Mouse (Mus musculus) heart, embryonic 11.5 days (tissue): ENCODE results near the gene Phactr3. TPM values are rescaled to one million over a fixed set of nuclear protein-coding genes. Genes with fewer than 3 reads are reported as not detected.

ENCODE experiments used
- ATAC-seq: fragments of 200-750 bp; cut with Nextera tagmentation; replicated peaks from 2 replicates; pipeline ENCODE4 v1.8.0; 2017; ENCODE audit warnings: moderate library complexity; ENCODE audit not compliant: insufficient number of reproducible peaks, low FRiP score, low TSS enrichment
- H3K27ac ChIP-seq: fragments of 300-500 bp; sonication (generic); 2 replicates; pipeline ENCODE4 v1.5.1; 2014; ENCODE audit warnings: mild to moderate bottlenecking, low read depth, low read length
- H3K27me3 ChIP-seq: fragments of 300-500 bp; sonication (generic); 2 replicates; pipeline ENCODE4 v1.6.1; 2014; ENCODE audit warnings: mild to moderate bottlenecking, low read length, mixed read lengths; ENCODE audit not compliant: control insufficient read depth, insufficient read depth
- H3K36me3 ChIP-seq: fragments of 300-500 bp; sonication (generic); 2 replicates; pipeline ENCODE4 v1.6.1; 2014; ENCODE audit warnings: mild to moderate bottlenecking, low read length, moderate library complexity, mixed read lengths; ENCODE audit not compliant: control insufficient read depth, insufficient read depth
- H3K4me1 ChIP-seq: fragments of 300-500 bp; sonication (generic); 2 replicates; pipeline ENCODE4 v1.6.1; 2014; ENCODE audit warnings: low read length; ENCODE audit not compliant: control insufficient read depth, insufficient read depth
- H3K4me2 ChIP-seq: fragments of 300-500 bp; sonication (generic); 2 replicates; pipeline ENCODE4 v1.6.1; 2014; ENCODE audit warnings: mild to moderate bottlenecking, moderate library complexity
- H3K4me3 ChIP-seq: fragments of 300-500 bp; sonication (generic); 2 replicates; pipeline ENCODE4 v1.5.1; 2014; ENCODE audit warnings: low read depth, low read length
- H3K9ac ChIP-seq: fragments of 300-500 bp; sonication (generic); 2 replicates; pipeline ENCODE4 v1.6.1; 2014; ENCODE audit warnings: mild to moderate bottlenecking, low read depth, low read length, moderate library complexity
- H3K9me3 ChIP-seq: fragments of 300-500 bp; sonication (generic); replicated peaks from 2 replicates; pipeline ENCODE4 v1.6.1; 2016; ENCODE audit warnings: low read length; ENCODE audit not compliant: control insufficient read depth
- WGBS: fragments of 180-500 bp; shearing (Covaris S2); extraction: QIAGEN DNeasy Blood & Tissue Kit; methylation state at CpG from one replicate; pipeline ENCODE4 v1.1.7; 2014; ENCODE audit not compliant: insufficient replicate concordance; 5-methylcytosine and 5-hydroxymethylcytosine counted together
- polyA plus RNA-seq: library from polyadenylated mRNA; unstranded; fragments of >200 nt; fragmentation: Nextera tagmentation; extraction: Ambion mirVana; gene quantifications from 2 replicates; pipeline ENCODE4 v1.2.1, GENCODE M21; 2014

The Phactr3 gene
- polyA plus RNA-seq, 1 experiment from 2014 or later = 11.7 TPM

DNA sequence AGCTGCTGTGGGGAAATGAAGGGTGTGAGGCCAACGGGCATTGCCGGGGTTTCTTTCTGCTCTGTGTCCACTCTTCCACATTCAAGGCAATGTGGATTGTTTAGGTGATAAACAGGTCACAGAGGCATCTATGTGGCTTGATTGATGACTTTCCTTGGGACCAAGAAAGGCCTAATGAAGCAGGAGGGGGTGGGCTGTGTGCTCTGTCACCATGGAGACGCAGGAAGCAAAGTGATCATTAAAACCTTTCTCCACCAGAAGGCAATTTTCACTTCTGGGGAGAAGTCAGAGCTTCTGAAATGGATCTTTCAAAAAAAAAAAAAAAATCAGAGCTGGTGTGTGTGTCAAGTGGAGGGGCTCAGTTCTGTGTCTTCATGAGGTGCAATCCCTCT, 24.2 kb downstream of the Phactr3 start:
- Histone ChIP-seq H3K9ac (no peak overlapping the region), H3K27me3 (peaks cover 68% of the 10 kb centered on the region)

GRCm38 (mm10) chr2:178143898-178144297, 25.1 kb downstream of the Phactr3 start:
- no peaks in the 10 kb centered on the region for H3K36me3 ChIP-seq
- H3K4me3 ChIP-seq = no peak overlapping the region
- no peak for ATAC-seq
- peaks cover 68% of the 10 kb centered on the region for H3K27me3 ChIP-seq
- no peak overlapping the region for H3K4me2 ChIP-seq
- H3K27ac ChIP-seq = no peak overlapping the region
- no peak overlapping the region for H3K9ac ChIP-seq
- H3K4me1 ChIP-seq = 0 out of 2 replicates have a peak, but pooled peaks cover 3% of the 10 kb centered on the region
- 67% methylated on average over 1 of the region's 1 CpGs for WGBS
- no peaks in the 10 kb centered on the region for H3K9me3 ChIP-seq

More for the DNA sequence above, 24.2 kb downstream of the Phactr3 start:
- H3K9me3 ChIP-seq = no peaks in the 10 kb centered on the region
- WGBS = 43% methylated on average over 3 of the region's 3 CpGs
- H3K4me3 ChIP-seq = no peak overlapping the region
- 0 out of 2 replicates have a peak, but pooled peaks cover 3% of the 10 kb centered on the region for H3K4me1 ChIP-seq
- no peak for ATAC-seq
- H3K36me3 ChIP-seq = no peaks in the 10 kb centered on the region
- no peak overlapping the region for H3K4me2 ChIP-seq
- H3K27ac ChIP-seq = no peak overlapping the region

- H3K9ac ChIP-seq = no peak overlapping the region
- H3K4me1 ChIP-seq = no peaks in the 10 kb centered on the region
- no peak overlapping the region for H3K4me2 ChIP-seq
- no peaks in the 10 kb centered on the region for H3K9me3 ChIP-seq
- H3K36me3 ChIP-seq = no peaks in the 10 kb centered on the region
- H3K27me3 ChIP-seq = peaks cover 32% of the 10 kb centered on the region
- H3K4me3 ChIP-seq = no peak overlapping the region
- ATAC-seq = no peak
- WGBS = 73% methylated on average over 1 of the region's 1 CpGs
- no peak overlapping the region for H3K27ac ChIP-seq
Measured at GRCm38 (mm10) chr2:178149312-178149711, 30.5 kb downstream of the Phactr3 start.

DNA sequence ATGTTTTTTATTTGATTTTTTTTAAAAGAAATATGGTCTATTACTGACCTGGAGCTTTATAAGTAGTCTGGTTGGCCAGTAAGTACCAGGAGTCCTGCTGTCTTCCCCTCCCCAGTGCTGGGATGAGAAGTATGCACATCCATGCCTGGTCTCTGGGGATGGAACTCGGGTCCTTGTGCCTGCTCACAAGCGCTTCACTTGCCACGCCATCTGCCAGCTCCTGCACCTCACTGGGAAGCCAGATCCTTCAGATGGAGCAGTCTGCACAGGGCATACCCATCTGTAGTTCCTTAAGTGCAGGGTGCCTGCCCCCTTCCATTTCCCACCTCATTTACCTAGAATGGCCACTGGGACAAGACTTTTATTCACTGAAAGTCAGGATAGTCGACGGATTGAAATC, 31.9 kb downstream of the Phactr3 start:
- Histone ChIP-seq H3K4me1 (peaks cover 5% of the 10 kb centered on the region), H3K27me3 (peaks cover 25% of the 10 kb centered on the region), H3K27ac (no peak overlapping the region), H3K4me3 (no peak overlapping the region), H3K36me3 (no peaks in the 10 kb centered on the region), H3K4me2 (no peak overlapping the region), H3K9me3 (no peaks in the 10 kb centered on the region), H3K9ac (no peak overlapping the region)
- WGBS = 73% methylated on average over 5 of the region's 5 CpGs
- no peak for ATAC-seq

DNA sequence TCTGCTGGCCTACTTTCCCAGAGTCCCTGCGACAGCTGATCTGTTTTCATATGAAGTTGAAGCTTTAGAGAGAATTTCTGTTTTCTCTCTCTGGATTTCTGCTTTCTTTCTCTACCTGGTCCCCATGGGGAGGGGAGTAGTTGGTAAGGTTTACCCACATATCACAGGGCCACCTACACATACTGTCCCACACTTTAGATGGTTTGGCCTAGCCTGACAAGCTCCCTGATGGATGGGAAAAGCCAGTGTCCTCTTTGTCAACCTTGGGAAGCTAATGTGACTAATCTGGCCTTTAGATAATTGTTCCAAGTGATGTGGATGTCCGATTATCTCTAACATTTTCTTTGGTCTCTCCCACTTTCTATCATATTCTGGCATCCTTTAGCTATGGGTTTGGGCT, 34.8 kb downstream of the Phactr3 start:
- no peak overlapping the region for H3K4me2 ChIP-seq
- H3K36me3 ChIP-seq = no peaks in the 10 kb centered on the region
- no peak overlapping the region for H3K27ac ChIP-seq
- no peak overlapping the region for H3K4me3 ChIP-seq
- no peaks in the 10 kb centered on the region for H3K9me3 ChIP-seq
- no peak for ATAC-seq
- H3K9ac ChIP-seq = no peak overlapping the region
- peaks cover 25% of the 10 kb centered on the region for H3K27me3 ChIP-seq
- 71% methylated on average over 2 of the region's 2 CpGs for WGBS
- H3K4me1 ChIP-seq = peaks cover 9% of the 10 kb centered on the region

DNA sequence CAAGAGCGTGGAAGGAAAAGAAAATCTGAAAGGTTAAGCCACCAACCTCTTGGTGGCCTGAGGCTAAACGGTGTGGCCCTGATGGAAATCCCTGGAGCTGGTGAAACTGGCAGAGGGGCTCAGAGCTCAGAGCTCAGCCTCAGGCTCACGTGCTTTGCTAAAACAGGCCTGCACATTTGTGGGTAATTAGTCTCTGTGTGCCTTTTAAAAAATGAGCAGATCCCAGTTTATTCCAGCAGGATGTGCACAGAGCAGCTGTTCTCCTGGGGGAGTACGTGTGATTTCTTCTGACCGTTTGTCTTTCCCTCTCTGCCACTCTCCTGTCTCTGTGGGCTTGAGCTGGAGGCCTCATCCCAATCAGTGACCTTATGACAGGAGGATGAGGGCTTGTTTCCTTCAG, 35.4 kb downstream of the Phactr3 start:
- Histone ChIP-seq H3K9me3 (no peaks in the 10 kb centered on the region), H3K9ac (no peak overlapping the region), H3K36me3 (no peaks in the 10 kb centered on the region), H3K4me2 (no peak overlapping the region), H3K4me3 (no peak overlapping the region), H3K27ac (no peak overlapping the region), H3K4me1 (peaks cover 9% of the 10 kb centered on the region), H3K27me3 (peaks cover 31% of the 10 kb centered on the region)
- WGBS = 48% methylated on average over 5 of the region's 5 CpGs
- ATAC-seq = no peak

DNA sequence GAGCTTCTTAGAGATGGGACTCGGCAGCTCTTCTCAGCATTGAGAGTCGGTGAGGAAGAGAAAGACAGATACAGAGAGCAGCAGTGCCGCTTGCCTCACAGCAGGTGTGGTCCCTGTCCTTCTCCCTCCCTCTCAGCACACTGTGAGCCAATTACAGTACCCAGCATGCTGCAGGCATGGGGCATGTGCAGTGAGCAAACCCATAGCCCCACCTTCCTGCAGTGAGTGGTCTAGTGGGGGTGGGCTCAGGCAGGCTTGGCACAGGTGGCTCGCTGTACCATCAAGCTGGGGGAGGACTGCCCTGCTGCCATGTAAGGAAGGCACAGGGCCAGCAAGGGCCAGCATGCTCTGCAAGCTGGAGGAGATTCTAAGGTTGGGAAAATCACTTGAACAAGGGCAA, 35.8 kb downstream of the Phactr3 start:
- Histone ChIP-seq H3K9me3 (no peaks in the 10 kb centered on the region), H3K9ac (no peak overlapping the region), H3K4me2 (no peak overlapping the region), H3K36me3 (no peaks in the 10 kb centered on the region), H3K27me3 (peaks cover 31% of the 10 kb centered on the region), H3K27ac (no peak overlapping the region), H3K4me1 (peaks cover 9% of the 10 kb centered on the region), H3K4me3 (no peak overlapping the region)
- ATAC-seq = no peak
- WGBS = 45% methylated on average over 4 of the region's 4 CpGs

DNA sequence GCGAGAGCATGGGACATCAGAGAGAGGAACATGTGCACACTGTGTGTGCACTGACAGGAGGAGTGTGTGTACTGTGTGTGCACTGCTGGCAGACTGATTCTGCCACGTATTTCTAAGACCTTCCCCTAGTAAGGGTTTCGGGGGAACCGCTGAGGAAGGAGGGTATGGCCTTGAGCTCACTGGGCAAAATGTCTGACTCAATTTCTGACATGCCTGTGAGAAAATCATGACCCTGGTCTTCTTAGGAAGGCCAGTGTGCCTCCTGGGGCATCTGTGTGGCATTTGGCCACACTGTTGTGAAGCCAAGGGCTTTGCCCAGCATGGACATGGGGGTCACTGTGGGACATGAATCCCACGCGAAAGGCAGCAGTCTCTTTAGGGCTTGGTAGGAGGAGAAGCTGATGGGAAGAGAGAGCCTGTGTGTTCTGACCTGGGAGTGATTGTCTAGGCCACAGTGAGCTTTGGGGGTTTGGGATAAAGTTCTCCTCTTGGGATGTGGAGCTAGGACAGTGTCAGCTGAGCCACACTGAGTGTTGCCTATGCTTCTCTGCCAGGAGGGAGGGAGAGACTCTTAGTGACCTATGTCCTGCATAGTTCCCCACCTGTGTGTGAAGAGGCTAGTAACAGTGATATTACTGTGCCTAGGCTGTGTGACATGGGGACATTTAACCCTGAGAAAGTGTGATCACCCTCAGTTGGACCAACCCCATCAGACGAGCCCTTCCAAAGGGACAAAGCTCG, 36.6 kb downstream of the Phactr3 start:
- H3K9ac ChIP-seq = no peak overlapping the region
- H3K4me2 ChIP-seq = no peak overlapping the region
- peaks cover 31% of the 10 kb centered on the region for H3K27me3 ChIP-seq
- 72% methylated on average over 8 of the region's 8 CpGs for whole genome bisulfite sequencing
- no peaks in the 10 kb centered on the region for H3K9me3 ChIP-seq
- no peak for ATAC-seq
- no peak overlapping the region for H3K27ac ChIP-seq
- peaks cover 9% of the 10 kb centered on the region for H3K4me1 ChIP-seq
- H3K4me3 ChIP-seq = no peak overlapping the region
- no peaks in the 10 kb centered on the region for H3K36me3 ChIP-seq

- peak; percentile 61; the same call in 1 of the 2 replicates for ATAC-seq
- 5% methylated on average over 1 of the region's 1 CpGs for WGBS
Measured at GRCm38 (mm10) chr2:178155917-178156282, 37.1 kb downstream of the Phactr3 start.

More at GRCm38 (mm10) chr2:178155917-178156282, 37.1 kb downstream of the Phactr3 start:
- H3K36me3 ChIP-seq = no peaks in the 10 kb centered on the region
- peaks cover 9% of the 10 kb centered on the region for H3K4me1 ChIP-seq
- H3K4me2 ChIP-seq = no peak overlapping the region
- no peak overlapping the region for H3K27ac ChIP-seq
- peaks cover 31% of the 10 kb centered on the region for H3K27me3 ChIP-seq
- H3K4me3 ChIP-seq = no peak overlapping the region
- H3K9me3 ChIP-seq = no peaks in the 10 kb centered on the region
- H3K9ac ChIP-seq = no peak overlapping the region
